Mouse (Mus musculus) MEL (cell line): ENCODE results near the gene Smoc1. TPM values are rescaled to one million over a fixed set of nuclear protein-coding genes. Genes with fewer than 3 reads are reported as not detected.

Experiments
- DNase-seq: peaks from one replicate; pipeline ENCODE4 v3.0.0; 2011; ENCODE audit warnings: low read depth, low spot score
- H3K27ac ChIP-seq: 2 replicates; pipeline ENCODE4 v1.5.1; 2012; ENCODE audit warnings: low read depth, mild to moderate bottlenecking, control low read depth, low read length, moderate library complexity; ENCODE audit not compliant: control insufficient read depth
- H3K27me3 ChIP-seq, 2 experiments: fragments of 150-350 bp in 1 of 2; sonication (generic) in 1 of 2; 2 replicates each; pipeline ENCODE4 v1.6.1; 2012; ENCODE audit warnings: low read length in 2 of 2, mild to moderate bottlenecking in 2 of 2, improper control_type of control experiment in 1 of 2, moderate library complexity in 1 of 2; ENCODE audit not compliant: insufficient read depth in 2 of 2, control insufficient read depth in 1 of 2
- H3K36me3 ChIP-seq, 2 experiments: 2 replicates each; pipeline ENCODE4 v1.6.1; 2012 to 2014; ENCODE audit warnings: low read length in 2 of 2, improper control_type of control experiment in 1 of 2, inconsistent platforms in 1 of 2, mild to moderate bottlenecking in 1 of 2; ENCODE audit not compliant: insufficient read depth in 2 of 2, control insufficient read depth in 1 of 2
- H3K4me1 ChIP-seq, 2 experiments: fragments of 150-350 bp in 1 of 2; sonication (generic) in 1 of 2; 2 replicates each; pipeline ENCODE4 v1.6.1; 2012; ENCODE audit warnings: low read length in 2 of 2, improper control_type of control experiment in 1 of 2, mild to moderate bottlenecking in 1 of 2; ENCODE audit not compliant: insufficient read depth in 2 of 2, control insufficient read depth in 1 of 2
- H3K4me3 ChIP-seq, 2 experiments: fragments of 150-350 bp in 1 of 2; sonication (generic) in 1 of 2; 2 replicates each; pipeline ENCODE4 v1.5.1; 2012; ENCODE audit warnings: low read depth in 2 of 2, low read length in 2 of 2, mild to moderate bottlenecking in 2 of 2, moderate library complexity in 2 of 2, control low read depth in 1 of 2, improper control_type of control experiment in 1 of 2; ENCODE audit not compliant: control insufficient read depth in 1 of 2, insufficient read depth in 1 of 2
- H3K79me2 ChIP-seq: 2 replicates; pipeline ENCODE4 v1.6.1; 2012; ENCODE audit warnings: mild to moderate bottlenecking, low read length, moderate library complexity; ENCODE audit not compliant: control insufficient read depth, poor library complexity, insufficient read depth
- H3K9ac ChIP-seq: 2 replicates; pipeline ENCODE4 v1.6.1; 2012; ENCODE audit warnings: low read depth, mild to moderate bottlenecking, control low read depth, low read length, moderate library complexity; ENCODE audit not compliant: control insufficient read depth, poor library complexity, severe bottlenecking
- H3K9me3 ChIP-seq: fragments of 150-350 bp; sonication (generic); replicated peaks from 2 replicates; pipeline ENCODE4 v1.6.1; 2012; ENCODE audit warnings: mild to moderate bottlenecking, low read length, improper control_type of control experiment, moderate library complexity; ENCODE audit not compliant: insufficient read depth
- CHD1 ChIP-seq: IDR thresholded peaks from 2 replicates; pipeline ENCODE4 v1.6.1; 2012; ENCODE audit warnings: low read depth, mild to moderate bottlenecking, inconsistent platforms, low read length, improper control_type of control experiment
- CHD2 ChIP-seq: IDR thresholded peaks from 2 replicates; pipeline ENCODE4 v1.6.1; 2011; ENCODE audit warnings: low read length, improper control_type of control experiment
- CTCF ChIP-seq, 3 experiments: IDR thresholded peaks in 2 of 3; conservative IDR thresholded peaks in 1 of 3; 2 replicates each; pipeline ENCODE4 v1.5.1; 2011 to 2012; ENCODE audit warnings: low read length in 3 of 3, low read depth in 2 of 3, mild to moderate bottlenecking in 2 of 3, improper control_type of control experiment in 1 of 3, inconsistent platforms in 1 of 3, mixed read lengths in 1 of 3, moderate library complexity in 1 of 3; ENCODE audit not compliant: control insufficient read depth in 1 of 3, insufficient read depth in 1 of 3, poor library complexity in 1 of 3, severe bottlenecking in 1 of 3
- E2F4 ChIP-seq: IDR thresholded peaks from 2 replicates; pipeline ENCODE4 v1.6.1; 2011; ENCODE audit warnings: low read depth, low read length, improper control_type of control experiment, borderline replicate concordance
- ELF1 ChIP-seq: IDR thresholded peaks from 2 replicates; pipeline ENCODE4 v1.6.1; 2014; ENCODE audit warnings: low read depth, mild to moderate bottlenecking, inconsistent platforms, low read length, improper control_type of control experiment, moderate library complexity
- EP300 ChIP-seq, 2 experiments: IDR thresholded peaks; 2 replicates each; pipeline ENCODE4 v1.6.1; 2011; ENCODE audit warnings: improper control_type of control experiment in 2 of 2, low read length in 2 of 2, low read depth in 1 of 2, mild to moderate bottlenecking in 1 of 2
- ETS1 ChIP-seq: IDR thresholded peaks from 2 replicates; pipeline ENCODE4 v1.6.1; 2012; ENCODE audit warnings: low read depth, mild to moderate bottlenecking, inconsistent platforms, low read length, improper control_type of control experiment, moderate library complexity
- GATA1 ChIP-seq: IDR thresholded peaks from 2 replicates; pipeline ENCODE4 v1.6.1; 2011; ENCODE audit warnings: low read depth, low read length, improper control_type of control experiment
- JUND ChIP-seq: IDR thresholded peaks from 2 replicates; pipeline ENCODE4 v1.6.1; 2011; ENCODE audit warnings: low read depth, mild to moderate bottlenecking, improper control_type of control experiment, low read length
- KAT2A ChIP-seq: conservative IDR thresholded peaks from 2 replicates; pipeline ENCODE4 v1.6.1; 2012; ENCODE audit warnings: low read depth, low read length, improper control_type of control experiment, inconsistent platforms
- MAFK ChIP-seq: IDR thresholded peaks from 2 replicates; pipeline ENCODE4 v1.6.1; 2011; ENCODE audit warnings: low read depth, mild to moderate bottlenecking, low read length, improper control_type of control experiment, borderline replicate concordance
- MAZ ChIP-seq: IDR thresholded peaks from 2 replicates; pipeline ENCODE4 v1.6.1; 2012; ENCODE audit warnings: low read depth, mild to moderate bottlenecking, inconsistent platforms, low read length, improper control_type of control experiment
- MEF2A ChIP-seq: IDR thresholded peaks from 2 replicates; pipeline ENCODE4 v1.6.1; 2014; ENCODE audit warnings: low read depth, mild to moderate bottlenecking, inconsistent platforms, low read length, improper control_type of control experiment; ENCODE audit not compliant: poor library complexity, insufficient replicate concordance, severe bottlenecking; ENCODE audit errors: extremely low read depth
- MXI1 ChIP-seq: IDR thresholded peaks from 2 replicates; pipeline ENCODE4 v1.6.1; 2011; ENCODE audit warnings: mild to moderate bottlenecking, low read depth, low read length, improper control_type of control experiment
- POLR2A ChIP-seq, 2 experiments: IDR thresholded peaks; 2 replicates each; pipeline ENCODE4 v1.6.1; 2011 to 2012; ENCODE audit warnings: low read length in 2 of 2, mild to moderate bottlenecking in 2 of 2, control low read depth in 1 of 2, improper control_type of control experiment in 1 of 2, low read depth in 1 of 2, moderate library complexity in 1 of 2; ENCODE audit not compliant: control insufficient read depth in 1 of 2, insufficient read depth in 1 of 2, poor library complexity in 1 of 2
- POLR2AphosphoS2 ChIP-seq: IDR thresholded peaks from 2 replicates; pipeline ENCODE4 v1.6.1; 2011; ENCODE audit warnings: low read length, improper control_type of control experiment
- RAD21 ChIP-seq: IDR thresholded peaks from 2 replicates; pipeline ENCODE4 v1.6.1; 2011; ENCODE audit warnings: mild to moderate bottlenecking, low read depth, low read length, improper control_type of control experiment
- RCOR1 ChIP-seq: IDR thresholded peaks from 2 replicates; pipeline ENCODE4 v1.6.1; 2012; ENCODE audit warnings: low read depth, mild to moderate bottlenecking, inconsistent platforms, low read length, improper control_type of control experiment
- SMC3 ChIP-seq: IDR thresholded peaks from 2 replicates; pipeline ENCODE4 v1.6.1; 2011; ENCODE audit warnings: low read depth, low read length, improper control_type of control experiment
- TAL1 ChIP-seq: IDR thresholded peaks from 2 replicates; pipeline ENCODE4 v1.6.1; 2012; ENCODE audit warnings: mild to moderate bottlenecking, inconsistent platforms, low read length, moderate library complexity, mixed read lengths
- TBP ChIP-seq: IDR thresholded peaks from 2 replicates; pipeline ENCODE4 v1.8.0; 2011; ENCODE audit warnings: low read depth, low read length, improper control_type of control experiment
- TCF12 ChIP-seq: IDR thresholded peaks from 2 replicates; pipeline ENCODE4 v1.6.1; 2014; ENCODE audit warnings: low read depth, mild to moderate bottlenecking, inconsistent platforms, low read length, improper control_type of control experiment, moderate library complexity
- UBTF ChIP-seq: IDR thresholded peaks from 2 replicates; pipeline ENCODE4 v1.6.1; 2012; ENCODE audit warnings: low read depth, mild to moderate bottlenecking, inconsistent platforms, low read length, improper control_type of control experiment, moderate library complexity, borderline replicate concordance; ENCODE audit not compliant: insufficient read depth
- ZC3H11A ChIP-seq: IDR thresholded peaks from 2 replicates; pipeline ENCODE4 v1.6.1; 2012; ENCODE audit warnings: low read depth, mild to moderate bottlenecking, inconsistent platforms, low read length, improper control_type of control experiment
- ZKSCAN1 ChIP-seq: IDR thresholded peaks from 2 replicates; pipeline ENCODE4 v1.6.1; 2012; ENCODE audit warnings: low read depth, mild to moderate bottlenecking, inconsistent platforms, low read length, improper control_type of control experiment, moderate library complexity
- ZMIZ1 ChIP-seq: IDR thresholded peaks from 2 replicates; pipeline ENCODE4 v1.6.1; 2012; ENCODE audit warnings: low read depth, mild to moderate bottlenecking, inconsistent platforms, low read length, improper control_type of control experiment, moderate library complexity
- polyA plus RNA-seq, 2 experiments: library from polyadenylated mRNA; stranded (reverse) in 1 of 2; unstranded in 1 of 2; fragments of >175 nt in 1 of 2; fragments of >200 nt in 1 of 2; gene quantifications; 2 replicates each; pipeline versions ENCODE4 v1.2.1 to v1.2.4; 2012; ENCODE audit warnings: low replicate concordance in 2 of 2, low read depth in 1 of 2; ENCODE audit not compliant: insufficient read length in 2 of 2, insufficient read depth in 1 of 2, missing spikeins in 1 of 2
- total RNA-seq: library from RNA; depleted of rRNA; stranded (reverse); fragments of 300-350 nt; gene quantifications from 2 replicates; pipeline ENCODE4 v1.2.3, GENCODE M21; 2012

Gene Smoc1
- total and polyA plus RNA-seq, 3 experiments: 18.8 to 23.3 TPM; not detected in 1

DNA sequence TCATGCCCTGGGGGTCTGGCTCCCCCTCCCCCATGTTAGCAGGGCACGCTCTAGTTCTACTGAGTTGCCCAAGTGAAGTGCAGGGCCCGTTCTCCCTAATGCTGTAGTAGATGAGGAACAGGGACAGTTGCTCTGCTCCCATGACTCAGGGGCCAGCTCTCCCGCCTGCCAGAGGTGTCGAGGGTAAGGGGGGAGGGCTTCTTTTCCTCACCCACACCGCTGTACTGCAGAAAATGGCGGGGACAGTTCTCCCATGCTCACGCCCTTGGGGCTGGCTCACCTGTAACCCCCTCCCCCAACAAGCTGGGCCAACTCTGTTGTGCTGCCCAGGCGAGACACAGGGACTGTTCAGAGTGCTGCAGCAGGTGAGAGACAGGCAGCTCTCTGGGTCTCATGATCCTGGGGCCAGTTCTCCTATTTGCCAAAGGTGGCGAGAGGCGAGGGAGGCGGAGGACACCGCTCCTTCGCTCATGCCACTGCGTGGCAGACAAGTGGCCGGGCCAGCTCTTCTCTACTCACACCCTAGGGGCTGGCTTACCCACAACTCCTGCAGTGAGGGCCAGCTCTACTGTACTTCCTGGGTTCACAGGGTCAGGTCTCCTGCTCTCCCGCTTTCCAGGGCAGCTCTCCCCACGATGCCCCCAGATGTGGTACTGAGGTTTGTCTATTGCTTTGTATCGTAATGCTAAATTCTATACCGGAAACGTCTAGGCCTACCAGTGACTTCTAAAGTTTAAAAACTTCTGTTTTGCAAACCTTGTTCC, 7.9 kb upstream of the Smoc1 start:
- H3K9me3 ChIP-seq: no peaks in the 10 kb centered on the region
- no peaks in the 10 kb centered on the region for H3K27me3 ChIP-seq
- peaks cover 38% of the 10 kb centered on the region for H3K79me2 ChIP-seq
- H3K4me1 ChIP-seq: peaks cover 4 to 9% of the 10 kb centered on the region in 2 experiments; a peak in 3 of 4 replicates
- peak overlapping the region; percentile 96 for H3K9ac ChIP-seq
- peak overlapping the region; percentile 97 for H3K27ac ChIP-seq
- DNase-seq: peak; percentile 63
- peaks cover 6 to 8% of the 10 kb centered on the region in 2 experiments for H3K36me3 ChIP-seq
- TF ChIP-seq ZMIZ1 (0 out of 2 replicates have a peak, but pooled peaks have one; percentile 69), ETS1 (0 out of 2 replicates have a peak, but pooled peaks have one; percentile 13), JUND (no peak), ZC3H11A (no peak), MXI1 (peak; percentile 70), POLR2AphosphoS2 (peak; percentile 37; the same call in 1 of the 2 replicates), EP300 (IDR thresholded peaks at IDR 0.05; ENCODE audit: low read depth in 1 of 2, low read length in 2 of 2) (0 out of 4 replicates have a peak, but pooled peaks of 1 of the 2 experiments have one; percentile 7), MAZ (0 out of 2 replicates have a peak, but pooled peaks have one; percentile 44), E2F4 (no peak), KAT2A (no peak), TCF12 (0 out of 2 replicates have a peak, but pooled peaks have one; percentile 28), CHD1 (peak; percentile 33; the same call in 1 of the 2 replicates), POLR2A (IDR thresholded peaks at IDR 0.05; ENCODE audit: control insufficient read depth in 1 of 2, insufficient read depth in 1 of 2, low read depth in 1 of 2, low read length in 2 of 2, poor library complexity in 1 of 2) (peak; percentile 47 to 73; a peak in 2 of 4 replicates)
- H3K4me3 ChIP-seq: peak overlapping the region; percentile 73 to 89

DNA sequence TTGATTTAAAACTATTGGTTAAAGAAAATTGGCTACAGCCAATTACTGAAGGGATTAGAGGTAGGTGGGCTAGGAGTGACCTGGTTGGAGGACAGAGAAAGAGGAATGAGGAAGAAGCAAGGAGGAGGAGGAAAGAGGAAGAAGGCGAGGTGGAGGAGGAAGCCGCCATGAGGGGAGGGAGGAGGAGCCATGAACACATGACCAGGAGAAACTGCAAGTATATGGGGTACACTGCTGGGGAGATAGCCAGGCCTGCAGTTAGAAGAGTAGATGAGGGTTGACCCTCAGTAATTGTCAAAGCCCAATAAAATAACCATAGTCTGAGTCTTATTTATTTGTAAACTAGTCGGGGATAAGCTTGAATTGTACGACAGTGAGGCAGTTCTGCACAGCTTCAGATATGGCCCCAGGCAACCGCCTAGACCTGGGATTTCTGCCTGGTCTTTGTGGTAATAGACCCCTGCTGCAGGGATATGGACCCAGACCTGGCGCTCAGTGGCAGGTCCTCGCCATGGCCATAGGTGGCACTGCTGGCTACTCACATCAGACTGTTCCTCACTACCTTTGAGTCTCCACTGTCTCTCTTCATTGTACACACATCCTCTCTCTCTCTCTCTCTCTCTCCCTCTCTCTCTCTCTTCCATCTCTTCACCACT, 7.2 kb upstream of the Smoc1 start:
- Histone ChIP-seq H3K4me1 (peaks cover 4 to 9% of the 10 kb centered on the region in 2 experiments; a peak in 3 of 4 replicates), H3K9ac (peak overlapping the region; percentile 86), H3K36me3 (peaks cover 4 to 8% of the 10 kb centered on the region in 2 experiments; a peak in 3 of 4 replicates), H3K9me3 (no peaks in the 10 kb centered on the region), H3K27me3 (no peaks in the 10 kb centered on the region), H3K27ac (peak overlapping the region; percentile 80), H3K79me2 (peaks cover 38% of the 10 kb centered on the region), H3K4me3 (peak overlapping the region; percentile 81 to 87)
- DNase-seq: peak; percentile 93
- TF ChIP-seq MEF2A: no peak
- TF ChIP-seq ZC3H11A: no peak
- no peak for TF ChIP-seq EP300 (IDR thresholded peaks at IDR 0.05; ENCODE audit: low read depth in 1 of 2, low read length in 2 of 2)
- TF ChIP-seq ZMIZ1: peak; percentile 70; the same call in 1 of the 2 replicates
- peak; percentile 53 to 73; a peak in 3 of 4 replicates for TF ChIP-seq POLR2A (IDR thresholded peaks at IDR 0.05; ENCODE audit: control insufficient read depth in 1 of 2, insufficient read depth in 1 of 2, low read depth in 1 of 2, low read length in 2 of 2, poor library complexity in 1 of 2)
- TF ChIP-seq ETS1: peak; percentile 26; the same call in 1 of the 2 replicates
- peak; percentile 23; the same call in 1 of the 2 replicates for TF ChIP-seq TCF12
- TF ChIP-seq SMC3: no peak
- TF ChIP-seq RAD21: no peak; the same call in 1 of the 2 replicates
- no peak for TF ChIP-seq GATA1
- TF ChIP-seq TBP: peak; percentile 77
- TF ChIP-seq CTCF (IDR thresholded peaks at IDR 0.05 in 2 of 3, conservative IDR thresholded peaks at IDR 0.05 in 1 of 3; ENCODE audit: control insufficient read depth in 1 of 3, insufficient read depth in 1 of 3, low read depth in 2 of 3, low read length in 3 of 3, poor library complexity in 1 of 3, severe bottlenecking in 1 of 3): peak; percentile 7 to 40 (median 34); a peak in 4 of 6 replicates
- peak; percentile 98 for TF ChIP-seq ELF1
- no peak for TF ChIP-seq RCOR1
- no peak for TF ChIP-seq CHD1
- no peak for TF ChIP-seq ZKSCAN1
- peak; percentile 77 for TF ChIP-seq CHD2
- TF ChIP-seq E2F4: no peak
- TF ChIP-seq UBTF: no peak
- no peak for TF ChIP-seq TAL1
- TF ChIP-seq KAT2A: peak; percentile 62
- TF ChIP-seq MAFK: no peak
